Mouse (Mus musculus): Measurements from ENCODE around the gene Clec4a3.
"Not testable (repeated sequence)": the region's sequence is repeated elsewhere in the genome, so short reads cannot be mapped to it uniquely, and the experiment has no call there.

The Clec4a3 gene

GRCm38 (mm10) chr6:122952401-122952800, at the start of gene Clec4a3:
TSS of gene Clec4a3 (plus strand) at chr6:122952515.
- DNase-seq: no peak

GRCm38 (mm10) chr6:122919922-122920321, 32.4 kb upstream of the Clec4a3 start:
- no peak for DNase-seq

- DNase-seq: no peak
Observed at GRCm38 (mm10) chr6:122921451-122921850, 30.9 kb upstream of the Clec4a3 start, which contains the start of gene Clec4a1. TSS of gene Clec4a1 (plus strand) at chr6:122921848.

GRCm38 (mm10) chr6:122934845-122935244, 17.5 kb upstream of the Clec4a3 start:
- DNase-seq: no peak

GRCm38 (mm10) chr6:122939618-122940017, 12.7 kb upstream of the Clec4a3 start:
- DNase-seq: no peak

- DNase-seq: no peak
Observed at GRCm38 (mm10) chr6:122946760-122947159, 5.6 kb upstream of the Clec4a3 start.

- no peak for DNase-seq
Observed at GRCm38 (mm10) chr6:122964562-122964961, 12.2 kb downstream of the Clec4a3 start.

GRCm38 (mm10) chr6:122969048-122969447, 16.7 kb downstream of the Clec4a3 start:
- DNase-seq: no peak

GRCm38 (mm10) chr6:122989876-122990437, 37.6 kb downstream of the Clec4a3 start, which contains the start of gene Clec4a4:
TSS of gene Clec4a4 (plus strand) at chr6:122990367.
- DNase-seq: no peak

GRCm38 (mm10) chr6:123004696-123005095, 52.4 kb downstream of the Clec4a3 start:
- DNase-seq: not testable (repeated sequence)

- DNase-seq: peak in 1 of 2 experiments; percentile 2
Observed at GRCm38 (mm10) chr6:123005591-123005990, 53.3 kb downstream of the Clec4a3 start.

All from kidney, postnatal 25 days (tissue).